Mouse (Mus musculus): ENCODE results near the gene Mamdc2. TPM values are rescaled to one million over a fixed set of nuclear protein-coding genes. Genes with fewer than 3 reads are reported as not detected.

The Mamdc2 gene
- polyA plus RNA-seq, 1 experiment from 2014 or later = 1.5 TPM

GRCm38 (mm10) chr19:23299987-23300386 lies 148.3 kb downstream of the Mamdc2 start:
- H3K27ac ChIP-seq (replicated peaks; ENCODE audit: low read depth, low read length) = no peak overlapping the region
- 92% methylated on average over 3 of the region's 3 CpGs for WGBS
- no peaks in the 10 kb centered on the region for H3K9me3 ChIP-seq (ENCODE audit: control insufficient read depth, low read length)
- no peak overlapping the region for H3K4me2 ChIP-seq (ENCODE audit: low read length)
- H3K36me3 ChIP-seq (ENCODE audit: control insufficient read depth, insufficient read depth, low read length) = no peaks in the 10 kb centered on the region
- no peaks in the 10 kb centered on the region for H3K27me3 ChIP-seq (ENCODE audit: control insufficient read depth, insufficient read depth, low read length)
- H3K4me1 ChIP-seq (ENCODE audit: control insufficient read depth, insufficient read depth, low read length) = no peaks in the 10 kb centered on the region
- no peak overlapping the region for H3K9ac ChIP-seq (replicated peaks; ENCODE audit: low read length)
- ATAC-seq (ENCODE audit: low FRiP score, low TSS enrichment) = no peak
- DNase-seq = no peak
- H3K4me3 ChIP-seq (replicated peaks; ENCODE audit: low read depth, low read length) = no peak overlapping the region

GRCm38 (mm10) chr19:23298917-23299316 lies 149.3 kb downstream of the Mamdc2 start:
- H3K9me3 ChIP-seq (ENCODE audit: control insufficient read depth, low read length) = no peaks in the 10 kb centered on the region
- no peaks in the 10 kb centered on the region for H3K4me1 ChIP-seq (ENCODE audit: control insufficient read depth, insufficient read depth, low read length)
- H3K9ac ChIP-seq (replicated peaks; ENCODE audit: low read length) = no peak overlapping the region
- no peak overlapping the region for H3K4me3 ChIP-seq (replicated peaks; ENCODE audit: low read depth, low read length)
- H3K27me3 ChIP-seq (ENCODE audit: control insufficient read depth, insufficient read depth, low read length) = no peaks in the 10 kb centered on the region
- no peak overlapping the region for H3K4me2 ChIP-seq (ENCODE audit: low read length)
- H3K27ac ChIP-seq (replicated peaks; ENCODE audit: low read depth, low read length) = no peak overlapping the region
- DNase-seq = peak; percentile 20
- H3K36me3 ChIP-seq (ENCODE audit: control insufficient read depth, insufficient read depth, low read length) = no peaks in the 10 kb centered on the region
- 83% methylated on average over 1 of the region's 1 CpGs for WGBS
- no peak for ATAC-seq (ENCODE audit: low FRiP score, low TSS enrichment)

GRCm38 (mm10) chr19:23297191-23297590 lies 151.1 kb downstream of the Mamdc2 start:
- Histone ChIP-seq H3K4me2 (ENCODE audit: low read length) (no peak overlapping the region), H3K27me3 (ENCODE audit: control insufficient read depth, insufficient read depth, low read length) (no peaks in the 10 kb centered on the region), H3K9ac (replicated peaks; ENCODE audit: low read length) (no peak overlapping the region), H3K27ac (replicated peaks; ENCODE audit: low read depth, low read length) (no peak overlapping the region), H3K9me3 (ENCODE audit: control insufficient read depth, low read length) (no peaks in the 10 kb centered on the region), H3K36me3 (ENCODE audit: control insufficient read depth, insufficient read depth, low read length) (no peaks in the 10 kb centered on the region), H3K4me1 (ENCODE audit: control insufficient read depth, insufficient read depth, low read length) (no peaks in the 10 kb centered on the region), H3K4me3 (replicated peaks; ENCODE audit: low read depth, low read length) (no peak overlapping the region)
- ATAC-seq (ENCODE audit: low FRiP score, low TSS enrichment) = no peak
- no peak for DNase-seq

- DNase-seq = no peak
- H3K9me3 ChIP-seq (ENCODE audit: control insufficient read depth, low read length) = no peaks in the 10 kb centered on the region
Observed at GRCm38 (mm10) chr19:23289251-23289650, 159.0 kb downstream of the Mamdc2 start.

GRCm38 (mm10) chr19:23281911-23282660 lies 166.2 kb downstream of the Mamdc2 start:
- Histone ChIP-seq H3K27ac (replicated peaks; ENCODE audit: low read depth, low read length) (no peak overlapping the region), H3K4me3 (replicated peaks; ENCODE audit: low read depth, low read length) (no peak overlapping the region), H3K9ac (replicated peaks; ENCODE audit: low read length) (no peak overlapping the region), H3K4me1 (ENCODE audit: control insufficient read depth, insufficient read depth, low read length) (no peaks in the 10 kb centered on the region), H3K9me3 (ENCODE audit: control insufficient read depth, low read length) (no peaks in the 10 kb centered on the region), H3K4me2 (ENCODE audit: low read length) (no peak overlapping the region), H3K27me3 (ENCODE audit: control insufficient read depth, insufficient read depth, low read length) (no peaks in the 10 kb centered on the region), H3K36me3 (ENCODE audit: control insufficient read depth, insufficient read depth, low read length) (no peaks in the 10 kb centered on the region)
- ATAC-seq (ENCODE audit: low FRiP score, low TSS enrichment) (no peak), DNase-seq (no peak)
- 53% methylated on average over 8 of the region's 8 CpGs for WGBS

More at GRCm38 (mm10) chr19:23289251-23289650, 159.0 kb downstream of the Mamdc2 start:
- Histone ChIP-seq H3K36me3 (ENCODE audit: control insufficient read depth, insufficient read depth, low read length) (no peaks in the 10 kb centered on the region), H3K4me3 (replicated peaks; ENCODE audit: low read depth, low read length) (no peak overlapping the region), H3K4me1 (ENCODE audit: control insufficient read depth, insufficient read depth, low read length) (no peaks in the 10 kb centered on the region), H3K4me2 (ENCODE audit: low read length) (no peak overlapping the region), H3K9ac (replicated peaks; ENCODE audit: low read length) (no peak overlapping the region), H3K27me3 (ENCODE audit: control insufficient read depth, insufficient read depth, low read length) (no peaks in the 10 kb centered on the region), H3K27ac (replicated peaks; ENCODE audit: low read depth, low read length) (no peak overlapping the region)
- no peak for ATAC-seq (ENCODE audit: low FRiP score, low TSS enrichment)
- WGBS = 91% methylated on average over 1 of the region's 1 CpGs

- ATAC-seq (ENCODE audit: low FRiP score, low TSS enrichment) (peak; percentile 44; the same call in 1 of the 2 replicates), DNase-seq (no peak)
- H3K4me2 ChIP-seq (ENCODE audit: low read length) = peak overlapping the region; percentile 62
- H3K27me3 ChIP-seq (ENCODE audit: control insufficient read depth, insufficient read depth, low read length) = no peaks in the 10 kb centered on the region
- H3K9me3 ChIP-seq (ENCODE audit: control insufficient read depth, low read length) = no peaks in the 10 kb centered on the region
- no peaks in the 10 kb centered on the region for H3K36me3 ChIP-seq (ENCODE audit: control insufficient read depth, insufficient read depth, low read length)
- H3K4me3 ChIP-seq (replicated peaks; ENCODE audit: low read depth, low read length) = peak overlapping the region; percentile 80
- 56% methylated on average over 4 of the region's 4 CpGs for WGBS
- no peak overlapping the region for H3K27ac ChIP-seq (replicated peaks; ENCODE audit: low read depth, low read length)
- peak overlapping the region; percentile 83; the same call in 1 of the 2 replicates for H3K9ac ChIP-seq (replicated peaks; ENCODE audit: low read length)
- peaks cover 11% of the 10 kb centered on the region for H3K4me1 ChIP-seq (ENCODE audit: control insufficient read depth, insufficient read depth, low read length)
Observed at GRCm38 (mm10) chr19:23274054-23274724, 174.1 kb downstream of the Mamdc2 start.

- ATAC-seq (ENCODE audit: low FRiP score, low TSS enrichment) (peak; percentile 95), DNase-seq (peak; percentile 92)
- Histone ChIP-seq H3K27me3 (ENCODE audit: control insufficient read depth, insufficient read depth, low read length) (no peaks in the 10 kb centered on the region), H3K4me2 (ENCODE audit: low read length) (peak within 1 kb of the TSS; percentile 62), H3K4me3 (replicated peaks; ENCODE audit: low read depth, low read length) (peak within 1 kb of the TSS; percentile 80), H3K9me3 (ENCODE audit: control insufficient read depth, low read length) (no peaks in the 10 kb centered on the region), H3K9ac (replicated peaks; ENCODE audit: low read length) (peak within 1 kb of the TSS; percentile 83), H3K4me1 (ENCODE audit: control insufficient read depth, insufficient read depth, low read length) (peaks cover 11% of the 10 kb centered on the region), H3K27ac (replicated peaks; ENCODE audit: low read depth, low read length) (peak within 1 kb of the TSS; percentile 61), H3K36me3 (ENCODE audit: control insufficient read depth, insufficient read depth, low read length) (peaks cover 2% of the 10 kb centered on the region)
- under 1% methylated on average over 69 of the region's 69 CpGs for WGBS
Observed at GRCm38 (mm10) chr19:23273355-23274053, 174.7 kb downstream of the Mamdc2 start, which contains the start of gene Smc5. Smc5 (minus strand) TSS chr19:23273897.

- Histone ChIP-seq H3K4me2 (ENCODE audit: low read length) (no peak overlapping the region), H3K27me3 (ENCODE audit: control insufficient read depth, insufficient read depth, low read length) (no peaks in the 10 kb centered on the region), H3K4me3 (replicated peaks; ENCODE audit: low read depth, low read length) (no peak overlapping the region), H3K9me3 (ENCODE audit: control insufficient read depth, low read length) (no peaks in the 10 kb centered on the region), H3K27ac (replicated peaks; ENCODE audit: low read depth, low read length) (no peak overlapping the region), H3K4me1 (ENCODE audit: control insufficient read depth, insufficient read depth, low read length) (no peaks in the 10 kb centered on the region), H3K9ac (replicated peaks; ENCODE audit: low read length) (no peak overlapping the region), H3K36me3 (ENCODE audit: control insufficient read depth, insufficient read depth, low read length) (peaks cover 45% of the 10 kb centered on the region)
- ATAC-seq (ENCODE audit: low FRiP score, low TSS enrichment) (no peak), DNase-seq (no peak)
- 92% methylated on average over 9 of the region's 9 CpGs for WGBS
Observed at GRCm38 (mm10) chr19:23256771-23257170, 191.5 kb downstream of the Mamdc2 start.
